Mouse (Mus musculus): ENCODE measurements at regions not wholly inside any gene's neighbourhood (a gene's known extent, or its start where the extent isn't known, plus 50 kb on each side); places are given as distances from the start of the nearest gene placed in this dataset.
A peak's percentile ranks its signal among the peaks of the same experiment; 100 is the strongest.

DNA sequence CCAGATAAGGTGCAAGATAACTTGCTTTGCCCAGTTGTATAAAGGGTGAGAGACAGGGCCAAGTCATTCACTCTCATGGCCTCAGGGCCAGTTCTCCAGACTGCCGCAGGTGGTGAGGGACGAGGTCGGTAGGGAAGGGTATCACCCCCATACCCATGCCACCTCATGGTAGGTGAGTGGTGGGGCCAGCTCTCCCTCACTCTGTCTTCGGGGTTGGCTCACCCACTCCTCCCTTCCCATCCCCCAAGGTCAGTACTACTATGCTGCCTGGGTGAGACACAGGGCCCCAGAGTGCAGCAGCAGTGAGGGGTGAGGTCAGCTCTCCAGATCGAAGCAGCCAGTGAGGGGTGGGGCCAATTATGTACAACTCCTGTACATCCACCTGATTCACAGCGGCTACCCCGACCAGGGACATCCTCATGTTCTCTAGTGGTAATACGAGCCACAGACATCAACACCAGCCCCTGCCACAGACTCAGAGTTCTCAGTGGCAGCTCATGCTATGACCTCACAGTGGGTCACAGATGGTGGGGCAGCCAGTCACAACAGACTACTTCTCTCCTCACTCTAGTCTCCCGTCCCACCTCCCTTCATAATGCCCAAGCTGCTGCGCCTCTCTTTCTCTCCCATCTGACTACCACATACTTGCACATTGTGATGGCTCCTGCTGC lies 138.5 kb upstream of the Tmpo start:
- peak; percentile 11 for DNase-seq (ENCODE audit: extremely low spot score, low spot score)

DNA sequence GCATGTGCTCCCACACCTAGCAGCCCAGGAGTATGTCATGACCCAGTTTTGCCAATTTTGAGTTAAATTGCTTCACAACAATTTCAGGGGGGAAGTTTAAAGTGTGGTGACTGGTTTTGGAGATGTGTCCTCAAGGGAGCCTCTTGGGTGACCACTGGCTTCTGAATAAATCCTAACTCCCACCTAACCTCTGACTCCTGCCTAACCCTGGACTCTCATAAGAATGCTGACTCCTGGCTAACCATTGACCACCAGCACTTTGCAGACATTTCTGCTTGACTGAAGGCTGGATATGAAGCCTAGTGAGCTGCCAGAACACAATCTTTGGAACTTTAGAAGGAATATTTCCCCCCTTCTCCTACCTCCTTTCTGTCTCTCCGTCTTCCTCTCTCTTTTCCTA lies 133.3 kb upstream of the Tmpo start:
- peak; percentile 4 for DNase-seq (ENCODE audit: extremely low spot score, low spot score)

DNA sequence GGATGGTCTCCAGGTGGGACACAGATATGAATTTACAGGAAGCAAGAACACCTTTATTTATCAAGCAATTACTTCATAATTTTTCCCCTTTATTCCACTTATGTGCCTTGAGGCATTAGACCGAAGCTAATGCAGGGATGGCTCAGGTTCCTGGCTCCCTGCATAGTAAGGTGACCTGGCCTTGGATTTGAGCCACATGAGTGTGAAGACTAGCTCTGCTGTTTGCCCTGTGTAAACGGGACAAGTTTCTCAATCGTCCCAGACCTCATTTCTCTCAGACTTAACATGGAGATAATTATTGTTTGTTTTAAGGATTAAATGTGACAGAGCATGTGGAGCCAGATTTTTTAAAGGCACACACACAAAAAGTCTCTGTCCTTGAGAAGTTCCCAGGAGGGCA lies 132.2 kb upstream of the Tmpo start:
- DNase-seq (ENCODE audit: extremely low spot score, low spot score) = no peak

DNA sequence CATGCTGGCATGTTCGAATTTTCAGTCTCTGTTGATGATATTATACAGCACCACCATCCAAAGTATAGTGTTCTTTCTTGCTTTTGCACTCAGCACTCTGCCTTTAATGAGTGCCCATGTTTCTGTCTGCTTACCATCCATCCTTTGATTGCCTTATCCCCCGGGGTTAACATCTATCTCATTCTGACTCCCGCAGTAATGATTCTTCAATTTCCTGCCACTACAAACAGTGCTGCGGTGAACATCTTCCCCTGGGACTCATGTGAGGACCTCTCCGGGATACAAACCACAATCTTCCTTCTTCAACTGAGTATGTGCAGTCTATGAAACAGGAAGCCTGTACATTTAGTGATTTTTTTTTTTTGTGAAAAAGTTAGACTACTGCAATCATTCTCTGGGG lies 131.8 kb upstream of the Tmpo start:
- no peak for DNase-seq (ENCODE audit: extremely low spot score, low spot score)

DNA sequence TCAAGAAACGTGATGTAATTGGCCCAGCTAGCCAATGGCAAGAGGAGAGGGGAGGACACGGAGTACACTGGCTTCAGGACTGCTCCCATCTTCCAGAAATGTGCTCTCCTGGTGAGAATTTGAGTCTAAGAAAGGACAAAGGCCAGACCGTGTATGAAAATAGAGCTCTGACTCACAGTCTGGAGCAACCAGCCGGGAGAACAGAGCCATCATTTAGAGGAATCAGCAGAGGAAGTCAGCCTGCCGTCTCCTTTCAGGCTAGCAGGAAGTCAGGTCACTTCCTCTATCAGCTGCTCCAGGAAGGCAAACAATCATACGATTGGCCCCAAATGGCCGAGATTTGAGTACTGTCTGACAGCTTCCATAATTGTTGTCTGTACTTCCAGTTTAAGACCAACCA lies 119.0 kb upstream of the Tmpo start:
- DNase-seq (ENCODE audit: extremely low spot score, low spot score) = no peak

DNA sequence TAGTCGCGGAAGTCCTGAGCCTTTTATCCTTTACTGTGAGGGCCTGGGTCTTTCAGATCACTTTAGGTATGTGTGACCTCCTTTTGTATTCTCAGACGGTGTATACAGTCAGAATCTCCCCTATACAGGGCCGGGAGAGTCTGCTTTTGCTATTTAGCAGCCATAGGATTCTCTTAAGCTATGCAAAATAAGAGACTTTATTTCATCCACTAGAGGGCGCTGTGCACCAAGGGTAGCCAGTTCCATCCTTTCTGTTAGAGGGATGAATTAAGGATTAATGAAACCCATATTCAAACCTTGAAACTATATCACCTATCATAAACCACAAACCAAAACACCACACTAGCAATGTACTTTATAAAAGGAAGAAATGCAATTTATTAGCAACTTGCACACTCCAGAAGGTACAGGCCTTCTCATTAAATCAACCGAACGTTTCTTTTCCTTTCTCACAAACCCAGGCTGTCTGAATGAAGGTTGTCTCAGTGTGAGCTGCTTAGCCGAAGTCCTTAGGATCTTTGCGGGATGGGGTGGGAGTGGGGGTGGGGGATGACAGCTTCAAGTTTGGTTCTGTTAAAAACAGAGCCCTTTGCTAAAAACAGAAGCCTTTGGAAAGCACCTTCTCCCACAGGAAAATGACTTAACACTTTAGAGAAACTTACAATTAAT lies 116.8 kb upstream of the Tmpo start:
- DNase-seq (ENCODE audit: extremely low spot score, low spot score) = peak; percentile 55

DNA sequence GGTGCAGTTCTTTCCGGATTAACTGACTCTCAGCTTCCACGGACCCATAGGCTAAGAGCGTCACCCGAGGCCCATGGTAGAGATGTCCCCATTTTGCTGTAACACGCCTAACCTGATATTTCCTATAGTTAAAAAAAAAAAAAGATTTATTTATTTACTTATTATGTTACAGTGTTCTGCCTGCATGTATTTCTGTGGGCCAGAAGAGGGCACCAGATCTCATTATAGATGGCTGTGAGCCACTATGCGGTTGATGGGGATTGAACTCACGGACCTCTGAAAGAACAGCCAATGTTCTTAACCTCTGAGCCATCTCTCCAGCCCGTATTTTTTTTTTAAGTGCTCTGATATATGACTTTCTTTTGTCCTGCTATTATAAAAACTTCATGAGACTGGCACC lies 114.2 kb upstream of the Tmpo start:
- DNase-seq (ENCODE audit: extremely low spot score, low spot score) = no peak

DNA sequence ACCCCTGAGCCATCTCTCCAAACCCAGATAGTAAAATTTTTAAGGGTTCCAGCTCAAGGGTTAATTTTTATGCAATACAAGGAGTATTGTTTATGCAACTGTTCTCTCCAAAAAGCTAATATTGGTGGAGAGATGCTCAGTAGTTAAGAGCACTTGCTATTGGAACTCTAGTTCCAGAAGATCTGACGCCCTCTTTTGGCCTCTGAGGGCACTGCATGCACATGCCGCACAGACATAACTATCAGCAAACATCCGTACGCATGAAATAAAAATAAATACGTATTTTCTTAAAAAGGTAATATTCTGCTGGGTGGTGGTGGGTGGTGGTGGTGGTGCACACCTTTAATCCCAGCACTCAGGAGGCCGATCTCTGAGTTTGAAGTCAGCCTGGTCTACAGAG lies 112.1 kb upstream of the Tmpo start:
- DNase-seq (ENCODE audit: extremely low spot score, low spot score) = no peak

DNA sequence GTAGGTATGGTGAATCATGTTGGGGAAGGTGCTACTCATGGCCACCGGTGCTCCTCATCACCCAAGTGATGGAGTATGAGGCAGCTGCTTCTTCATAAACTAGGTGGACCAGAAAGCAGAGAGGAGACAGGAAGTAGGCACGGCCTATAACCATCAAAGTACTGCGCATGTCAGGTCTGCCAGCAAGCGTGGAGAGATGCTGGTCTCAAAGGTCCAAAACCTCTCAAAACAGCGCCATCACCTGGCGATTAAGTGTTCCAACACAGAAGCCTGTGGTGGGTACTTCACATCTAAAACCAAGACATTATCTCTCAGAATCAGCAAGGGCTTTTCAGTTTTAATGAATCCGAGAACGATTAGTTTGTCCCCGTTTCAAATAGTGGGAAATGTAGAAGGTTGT lies 103.1 kb upstream of the Tmpo start:
- DNase-seq (ENCODE audit: extremely low spot score, low spot score) = no peak

DNA sequence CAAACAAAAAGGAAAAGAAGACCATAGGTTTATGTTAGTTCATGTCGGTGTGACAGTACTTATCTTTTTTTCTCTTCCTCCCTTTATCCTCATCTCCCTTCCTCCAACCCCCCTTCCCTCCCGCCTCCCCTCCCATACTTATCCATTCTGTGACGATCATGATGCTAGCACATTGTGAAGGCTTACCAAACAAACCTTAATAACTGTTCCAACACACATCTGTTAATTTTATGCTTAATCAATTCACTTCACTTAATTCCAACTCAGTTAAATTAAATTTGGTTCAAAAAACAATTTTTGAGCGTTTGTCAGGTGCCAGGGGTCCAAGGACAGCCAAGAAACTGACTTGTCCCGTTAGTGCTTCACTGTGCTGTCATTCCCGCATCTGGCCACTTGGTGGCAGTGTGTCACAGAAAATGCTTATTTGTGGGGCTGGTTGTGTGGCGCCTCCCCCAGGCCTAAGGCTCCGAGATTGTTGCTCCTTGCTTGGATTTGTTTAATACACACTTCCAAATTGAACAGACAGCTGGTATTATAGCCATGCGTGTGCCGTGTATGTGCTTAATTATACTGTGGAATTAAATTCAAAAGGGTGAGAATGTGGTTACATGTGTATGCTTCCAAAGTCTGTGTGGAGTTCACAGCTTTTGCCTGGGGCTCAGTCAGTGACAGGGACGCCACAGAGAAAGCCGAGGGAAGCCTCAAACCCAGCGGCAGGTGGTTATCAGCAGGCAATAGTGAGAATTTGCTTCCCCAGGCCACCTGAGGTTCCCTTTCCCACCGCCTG lies 90.0 kb upstream of the Tmpo start:
- peak; percentile 91 for DNase-seq (ENCODE audit: extremely low spot score, low spot score)

DNA sequence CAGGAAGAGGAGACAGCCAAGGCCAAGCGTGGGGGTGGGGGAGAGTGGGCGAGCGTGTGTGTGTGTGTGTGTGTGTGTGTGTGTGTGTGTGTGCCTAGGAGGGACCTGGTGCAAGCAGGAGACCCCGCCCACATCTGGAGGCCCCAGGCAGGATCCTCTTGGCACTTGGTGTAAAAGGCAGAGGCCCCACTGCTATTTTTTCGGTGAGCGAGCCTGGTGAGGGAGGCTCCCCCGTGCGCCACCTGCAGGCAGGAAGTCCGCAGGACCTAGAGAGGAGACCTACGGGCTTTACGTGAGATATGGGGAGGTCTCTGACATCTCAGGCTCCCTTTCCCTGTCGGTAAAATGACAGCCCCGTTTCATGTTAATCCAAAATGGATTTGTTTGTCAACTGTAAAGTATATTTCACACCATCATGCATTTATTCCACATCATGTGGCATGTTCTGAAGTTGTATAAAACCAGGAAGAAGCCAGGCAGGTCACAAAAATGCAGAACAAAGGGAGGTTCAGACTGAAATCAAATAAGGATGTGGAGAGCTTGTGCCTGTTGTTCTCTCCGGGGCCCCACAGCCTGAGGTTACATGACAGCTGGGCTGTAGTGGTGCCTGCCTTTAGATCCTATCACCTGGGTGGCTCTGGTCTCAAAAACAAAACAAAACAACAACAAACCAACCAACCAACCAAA lies 89.3 kb upstream of the Tmpo start:
- DNase-seq (ENCODE audit: extremely low spot score, low spot score) = peak; percentile 75

DNA sequence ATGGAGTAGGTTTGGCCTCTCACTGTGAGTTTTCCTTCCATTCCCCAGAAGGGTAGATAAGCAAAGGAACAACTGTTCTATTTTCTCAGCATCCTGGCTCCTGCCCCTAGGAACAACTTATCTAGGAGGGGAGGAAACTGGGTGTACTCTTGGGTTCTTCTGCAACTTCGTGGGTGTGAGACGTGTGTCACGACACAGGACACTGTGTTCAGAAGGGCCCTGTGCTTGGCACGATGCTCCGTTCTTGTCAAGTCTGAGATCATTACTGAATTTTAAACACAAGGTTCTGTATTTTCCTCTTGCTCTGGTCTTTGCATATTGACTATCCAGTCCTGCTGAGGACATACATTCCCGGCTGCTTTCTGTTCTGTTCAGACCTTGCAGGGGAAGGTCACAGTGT lies 86.8 kb upstream of the Tmpo start:
- no peak for DNase-seq (ENCODE audit: extremely low spot score, low spot score)

DNA sequence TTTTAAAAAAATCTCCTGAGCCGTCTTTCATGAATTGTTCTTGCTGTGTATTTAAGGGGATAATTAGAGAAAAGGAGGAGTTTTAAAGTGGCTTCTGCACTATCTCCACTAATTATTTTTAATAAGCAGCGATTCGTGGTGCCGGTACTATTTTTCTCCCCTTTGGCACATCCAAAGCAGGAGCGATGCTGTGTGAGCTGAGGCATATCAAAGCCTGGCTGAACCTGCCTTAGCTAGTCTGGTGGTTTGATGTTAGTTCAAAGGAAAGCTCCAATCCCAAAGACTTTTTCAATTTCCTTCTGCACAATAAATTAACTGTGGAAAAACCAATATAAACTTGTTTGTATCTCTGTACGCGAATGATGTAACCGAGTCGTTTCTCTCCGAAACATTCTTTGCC lies 79.3 kb upstream of the Tmpo start:
- DNase-seq (ENCODE audit: extremely low spot score, low spot score) = no peak

DNA sequence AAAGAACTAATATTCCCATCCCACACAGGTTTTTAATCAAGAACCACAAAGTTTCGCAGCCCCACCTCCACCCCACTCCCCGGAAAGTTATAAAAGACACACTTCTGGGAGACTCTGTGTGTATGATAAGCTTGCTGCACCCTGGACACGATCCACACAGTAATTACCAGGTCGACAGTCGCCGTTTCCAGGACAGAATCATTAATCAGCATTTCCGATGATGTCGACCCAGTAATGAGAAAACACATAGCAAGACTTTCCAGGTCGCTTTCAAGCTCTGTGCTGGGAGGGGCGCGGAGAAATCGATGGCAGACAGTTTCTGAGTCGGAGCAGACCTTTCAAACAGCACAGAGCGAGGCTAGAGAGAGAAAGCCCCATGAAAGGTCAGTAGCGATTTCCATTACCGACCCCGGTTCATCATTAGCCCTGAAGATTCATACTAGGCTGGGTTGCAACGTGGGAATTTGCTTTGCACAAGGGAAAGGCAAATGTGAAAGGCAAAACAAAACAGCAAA lies 68.6 kb upstream of the Tmpo start:
- no peak for DNase-seq (ENCODE audit: extremely low spot score, low spot score)

DNA sequence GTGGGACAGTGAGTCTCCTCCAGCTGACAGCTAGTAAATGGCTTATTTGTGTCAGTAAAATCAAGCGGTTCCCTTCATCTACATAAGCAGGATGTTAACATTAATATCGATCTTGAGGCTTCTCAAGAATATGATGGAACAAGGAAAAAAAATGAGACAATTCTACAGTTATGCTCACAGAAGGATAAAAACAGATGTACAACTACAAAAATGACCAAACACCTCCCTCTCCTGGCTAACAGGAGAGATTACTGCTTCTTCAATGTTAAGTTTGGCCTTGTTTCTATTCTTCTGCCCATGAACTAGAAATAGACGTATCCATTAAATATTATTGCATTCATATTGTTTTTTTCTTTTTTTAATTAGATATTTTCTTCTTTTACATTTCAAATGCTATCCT lies 63.2 kb upstream of the Tmpo start:
- no peak for DNase-seq (ENCODE audit: extremely low spot score, low spot score)

DNA sequence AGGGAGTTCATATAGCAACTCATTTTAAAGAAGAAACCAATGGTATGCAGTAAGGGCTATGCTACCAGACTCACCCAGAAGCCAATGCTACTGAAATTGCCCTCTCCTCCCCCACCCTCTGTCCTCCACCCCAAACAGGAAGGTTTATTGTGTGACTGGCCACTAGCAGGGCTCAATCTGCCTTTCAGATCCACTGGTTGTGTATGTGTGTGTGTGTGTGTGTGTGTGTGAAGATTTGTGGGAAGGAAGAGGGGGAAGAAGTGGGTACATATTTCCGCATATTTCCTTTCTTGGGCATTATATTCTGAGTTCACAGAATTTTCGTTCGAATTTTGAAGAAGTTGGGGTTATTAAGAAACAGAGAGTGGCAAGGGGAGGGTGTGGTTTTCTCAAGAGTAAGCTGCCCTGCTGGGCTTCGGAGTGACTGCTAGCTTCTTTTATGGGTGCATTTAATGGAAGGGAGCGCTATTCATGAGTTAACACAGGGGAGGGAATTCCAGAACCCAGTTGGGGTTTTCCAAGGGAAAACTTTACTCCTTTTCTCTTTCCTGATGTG lies 61.5 kb upstream of the Tmpo start:
- DNase-seq (ENCODE audit: extremely low spot score, low spot score) = no peak

DNA sequence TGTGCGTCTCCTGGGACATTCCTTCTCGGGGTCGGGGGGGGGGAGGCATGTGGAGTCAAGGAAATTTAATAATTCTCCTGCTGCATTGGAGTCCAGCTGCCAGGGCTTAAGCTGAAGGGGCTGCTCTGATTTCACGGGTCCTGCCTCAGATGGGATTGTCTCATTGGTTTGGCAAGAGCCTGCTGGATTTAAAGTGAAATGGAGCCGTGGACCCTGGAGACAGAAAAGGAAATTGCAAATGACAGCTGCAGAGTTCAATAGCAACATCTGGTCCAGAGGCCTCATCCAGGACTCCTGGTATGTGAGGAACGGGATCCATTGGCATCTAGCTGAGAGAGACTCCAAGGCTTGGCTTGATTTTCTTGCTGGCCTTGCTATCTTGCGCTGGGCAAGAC lies 60.5 kb upstream of the Tmpo start:
- no peak for DNase-seq (ENCODE audit: extremely low spot score, low spot score)

DNA sequence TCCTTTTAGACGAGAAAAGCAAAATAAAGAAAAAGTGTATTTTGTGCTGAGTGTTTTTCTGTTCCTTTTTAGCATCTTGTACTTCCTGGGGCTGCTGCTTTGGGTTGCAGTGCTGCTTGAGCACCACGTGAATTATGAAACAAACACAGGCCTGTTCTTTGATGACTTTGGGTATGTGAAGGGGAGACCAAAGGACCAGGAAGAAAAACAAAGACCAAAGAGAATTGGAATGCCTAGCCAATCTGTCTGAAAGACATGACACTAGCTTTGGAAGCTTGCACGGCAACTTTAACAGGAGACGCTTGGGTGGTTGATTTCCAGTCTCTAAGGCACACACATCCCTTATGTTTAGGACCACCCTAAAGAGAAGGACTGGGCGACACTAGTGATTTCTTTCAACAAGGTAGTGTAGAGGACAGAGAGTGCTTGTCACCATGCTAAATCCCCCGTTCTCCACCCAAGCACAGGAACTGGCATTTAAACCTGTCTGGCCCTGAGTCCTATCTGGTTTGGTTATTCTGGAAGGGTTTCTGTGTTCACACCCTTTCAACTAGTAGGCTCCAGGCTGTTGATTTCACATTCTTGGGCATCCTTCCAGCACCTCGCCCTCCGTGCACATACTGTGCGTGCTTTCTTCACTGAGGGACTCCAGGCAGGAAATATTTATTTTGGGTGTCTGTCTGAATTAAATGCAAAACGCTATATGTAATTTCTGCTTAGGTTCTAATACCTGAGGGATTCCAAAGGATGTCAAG lies 59.9 kb upstream of the Tmpo start:
- DNase-seq (ENCODE audit: extremely low spot score, low spot score) = peak; percentile 49

DNA sequence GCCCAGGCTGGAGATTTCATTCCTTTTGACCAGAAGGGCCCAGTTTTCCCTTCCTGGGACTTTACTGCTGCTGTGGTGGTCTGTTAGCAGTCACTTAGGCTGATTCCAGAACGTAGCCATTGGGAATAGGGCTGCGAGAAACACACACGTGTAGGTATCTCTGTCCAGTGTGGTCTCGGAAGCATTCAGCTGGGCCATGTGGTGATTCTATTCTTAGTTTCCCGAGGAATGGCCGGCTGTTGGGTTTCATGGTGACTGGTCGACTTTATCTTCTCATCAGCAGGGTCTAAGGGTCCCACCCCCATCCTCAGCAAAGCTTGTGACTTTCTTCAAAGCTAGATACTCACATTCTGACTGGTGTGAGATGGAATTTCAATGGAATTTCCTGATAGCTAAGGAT lies 59.2 kb upstream of the Tmpo start:
- DNase-seq (ENCODE audit: extremely low spot score, low spot score) = no peak

DNA sequence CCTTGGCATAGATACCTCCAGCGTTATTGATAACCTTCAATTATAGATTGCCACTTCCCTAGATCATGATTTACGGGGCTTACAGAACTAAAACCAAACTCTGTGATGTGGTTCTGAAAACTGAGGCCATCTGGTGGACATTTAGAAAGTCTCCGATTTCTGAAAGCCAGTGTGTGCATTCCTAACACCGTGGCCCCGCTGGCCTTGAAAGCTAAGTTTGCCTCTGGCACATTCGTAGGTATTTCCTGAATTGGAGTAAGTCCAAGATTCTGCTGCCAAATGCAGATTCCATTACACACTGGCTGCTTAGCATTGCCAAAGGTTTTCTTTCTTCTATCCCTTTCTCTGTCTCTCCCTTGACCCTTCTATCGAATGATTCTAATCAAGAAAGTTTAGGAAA lies 55.7 kb upstream of the Tmpo start:
- no peak for DNase-seq (ENCODE audit: extremely low spot score, low spot score)

DNA sequence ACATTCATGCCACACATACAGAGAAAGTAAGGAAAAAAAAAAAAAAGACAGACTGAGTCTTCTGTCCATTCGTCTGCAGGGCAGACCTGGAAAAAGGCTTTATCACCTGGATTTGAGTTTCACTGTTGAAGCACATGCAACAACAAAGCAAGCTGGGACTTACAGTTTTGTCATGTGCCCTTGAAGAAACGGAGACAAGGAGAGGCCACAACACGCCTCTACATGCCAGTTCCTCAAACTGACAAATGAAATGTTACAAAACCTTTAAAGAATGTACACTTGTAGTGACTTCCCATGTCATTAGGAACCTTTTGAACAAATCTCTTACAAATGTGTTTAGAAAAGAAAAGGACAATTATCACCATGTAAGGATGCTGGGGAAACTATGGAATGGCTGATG lies 53.6 kb upstream of the Tmpo start:
- no peak for DNase-seq (ENCODE audit: extremely low spot score, low spot score)

All from neural tube, embryonic 10.5 days (tissue).